Comparison of ENCODE assay signal across 7 mouse cellular contexts in genomic region chr4:132048011-132048991, GRCm38 (mm10). TPM values are rescaled to one million over a fixed set of nuclear protein-coding genes. Genes with fewer than 3 reads are reported as not detected.
DNase-seq lines count a peak whose midpoint lies in the region; ATAC-seq and TF ChIP-seq lines count a peak whose summit lies in the region.

No protein-coding gene starts in this region.

- DNase-seq in adrenal gland, adult 2 months: peak; percentile 44
- no peak for DNase-seq in heart, postnatal 0 days (ENCODE audit: low spot score)
- DNase-seq in layer of hippocampus, postnatal 36 days: peak; percentile 9 to 15
- peak; percentile 28 for DNase-seq in right cerebral cortex, postnatal 25 days

- TF ChIP-seq EP300 in heart, postnatal 0 days (IDR thresholded peaks at IDR 0.05; ENCODE audit: low read depth): no peak

- ATAC-seq in embryonic facial prominence, embryonic 12.5 days (ENCODE audit: insufficient number of reproducible peaks, insufficient read depth, low FRiP score, low TSS enrichment): peak; percentile 24
- peak; percentile 55 for ATAC-seq in heart, postnatal 0 days (ENCODE audit: insufficient read depth, low read depth)
- ATAC-seq in megakaryocyte, adult 5-6 weeks (ENCODE audit: poor library complexity, severe bottlenecking): 0 out of 2 replicates have a peak, but pooled peaks have one; percentile 9

- H3K4me3 ChIP-seq in E14TG2a.4 (replicated peaks; ENCODE audit: low read length): peak overlapping the region; percentile 95
- peak overlapping the region; percentile 92 for H3K4me3 ChIP-seq in embryonic facial prominence, embryonic 12.5 days
- H3K4me3 ChIP-seq in heart, postnatal 0 days (ENCODE audit: low read depth, low read length): peak overlapping the region; percentile 89

- H3K4me1 ChIP-seq in E14TG2a.4 (replicated peaks; ENCODE audit: low read depth, low read length): peaks cover 13% of the 10 kb centered on the region
- peaks cover 30% of the 10 kb centered on the region for H3K4me1 ChIP-seq in embryonic facial prominence, embryonic 12.5 days
- peaks cover 17% of the 10 kb centered on the region for H3K4me1 ChIP-seq in heart, postnatal 0 days (ENCODE audit: control insufficient read depth, insufficient read depth)

- H3K4me2 ChIP-seq in embryonic facial prominence, embryonic 12.5 days (replicated peaks): peak overlapping the region; percentile 89
- H3K4me2 ChIP-seq in heart, postnatal 0 days (ENCODE audit: low read depth, low read length): peak overlapping the region; percentile 100

- WGBS in embryonic facial prominence, embryonic 12.5 days: under 1% methylated on average over 88 of the region's 95 CpGs
- 1% methylated on average over 82 of the region's 95 CpGs for WGBS in heart, postnatal 0 days

- H3K36me3 ChIP-seq in E14TG2a.4 (ENCODE audit: insufficient read depth, low read length): no peaks in the 10 kb centered on the region
- H3K36me3 ChIP-seq in embryonic facial prominence, embryonic 12.5 days: no peaks in the 10 kb centered on the region
- no peaks in the 10 kb centered on the region for H3K36me3 ChIP-seq in heart, postnatal 0 days (replicated peaks; ENCODE audit: control insufficient read depth, insufficient read depth, low read length)

- H3K27me3 ChIP-seq in E14TG2a.4 (ENCODE audit: insufficient read depth, low read length): peaks cover 57% of the 10 kb centered on the region
- no peaks in the 10 kb centered on the region for H3K27me3 ChIP-seq in embryonic facial prominence, embryonic 12.5 days
- no peaks in the 10 kb centered on the region for H3K27me3 ChIP-seq in heart, postnatal 0 days (ENCODE audit: control insufficient read depth, insufficient read depth, low read length)

- TF ChIP-seq CTCF in E14TG2a.4 (conservative IDR thresholded peaks at IDR 0.05; ENCODE audit: low read length): no peak
- no peak for TF ChIP-seq CTCF in heart, postnatal 0 days (IDR thresholded peaks at IDR 0.05; ENCODE audit: low read depth)

- H3K9ac ChIP-seq in embryonic facial prominence, embryonic 12.5 days: peak overlapping the region; percentile 97
- H3K9ac ChIP-seq in heart, postnatal 0 days (replicated peaks; ENCODE audit: low read depth, low read length): peak overlapping the region; percentile 90

- no peaks in the 10 kb centered on the region for H3K9me3 ChIP-seq in E14TG2a.4 (ENCODE audit: low read length)
- H3K9me3 ChIP-seq in embryonic facial prominence, embryonic 12.5 days: no peaks in the 10 kb centered on the region
- no peaks in the 10 kb centered on the region for H3K9me3 ChIP-seq in heart, postnatal 0 days (replicated peaks; ENCODE audit: control insufficient read depth, low read length)

- H3K27ac ChIP-seq in embryonic facial prominence, embryonic 12.5 days: peak overlapping the region; percentile 98
- H3K27ac ChIP-seq in heart, postnatal 0 days (ENCODE audit: low read depth): peak overlapping the region; percentile 77

RNA-seq across cellular contexts. Expression of gene Gm10300, which starts 26.2 kb away (rescaled TPM):
- under 1 TPM in 1 of 2 experiments, not detected in 1; 0.31 TPM for total RNA-seq in adrenal gland, adult 2 months (2021)
- 0.30 and 0.55 TPM in 2 replicates for polyA plus RNA-seq in adrenal gland, adult 2 months (2012; rRNA removed)
- not detected in 2 replicates for polyA plus RNA-seq in embryonic facial prominence, embryonic 12.5 days (2016; fragmentation: Nextera tagmentation; extraction: Ambion mirVana)
- total RNA-seq in heart, postnatal 0 days (2014; rRNA removed; ENCODE audit: low replicate concordance): 1.7 TPM in 1 of 2 replicates, not detected in the other
- 0.18 TPM in 2 replicates for polyA plus RNA-seq in heart, postnatal 0 days (2015; fragmentation: Nextera tagmentation; extraction: Ambion mirVana)
- not detected for total RNA-seq in layer of hippocampus, postnatal 36 days (2021)
- total RNA-seq in megakaryocyte, adult 5-6 weeks (2015): 0.16 TPM in 1 of 2 replicates, not detected in the other
- 0.33 and 0.37 TPM in 2 replicates for total RNA-seq in megakaryocyte, adult 5-6 weeks (2017)

RNA-seq across cellular contexts. Expression of gene Epb41, which starts 26.8 kb away (rescaled TPM):
- total RNA-seq in adrenal gland, adult 2 months (2021): 10 to 100 TPM; 59.3 to 66.6 TPM
- polyA plus RNA-seq in adrenal gland, adult 2 months (2012; rRNA removed): 12.2 and 14.7 TPM in 2 replicates
- polyA plus RNA-seq in embryonic facial prominence, embryonic 12.5 days (2016; fragmentation: Nextera tagmentation; extraction: Ambion mirVana): 117 and 125 TPM in 2 replicates
- total RNA-seq in heart, postnatal 0 days (2014; rRNA removed; ENCODE audit: low replicate concordance): 47.3 and 52.8 TPM in 2 replicates
- polyA plus RNA-seq in heart, postnatal 0 days (2015; fragmentation: Nextera tagmentation; extraction: Ambion mirVana): 21.2 and 26.6 TPM in 2 replicates
- total RNA-seq in layer of hippocampus, postnatal 36 days (2021): 10 to 100 TPM; 16.9 to 23.7 TPM
- total RNA-seq in megakaryocyte, adult 5-6 weeks (2015): 42.5 and 51.8 TPM in 2 replicates
- 61.1 and 62.3 TPM in 2 replicates for total RNA-seq in megakaryocyte, adult 5-6 weeks (2017)
